ENCODE assay signal across 17 mouse cellular contexts in genomic region chr11:106638551-106639355, GRCm38 (mm10). TPM values are rescaled to one million over a fixed set of nuclear protein-coding genes. Genes with fewer than 3 reads are reported as not detected.
DNase-seq lines count a peak whose midpoint lies in the region; ATAC-seq lines count a peak whose summit lies in the region.
"Had no signal": no experiment of that assay in that cellular context is flagged by ENCODE, and none has a peak within 500 bp of the region (broad histone marks: within the 10 kb centered on the region; RNA-seq: fewer than 3 reads in every experiment).

No protein-coding gene starts in this region.

- H3K36me3 ChIP-seq in forebrain, embryonic 13.5 days (ENCODE audit: poor library complexity, severe bottlenecking): no peaks in the 10 kb centered on the region
- H3K36me3 ChIP-seq in forebrain, embryonic 11.5 days (ENCODE audit: control insufficient read depth, insufficient read depth, low read length): no peaks in the 10 kb centered on the region
- H3K36me3 ChIP-seq in lung, embryonic 15.5 days: no peaks in the 10 kb centered on the region
- no peaks in the 10 kb centered on the region for H3K36me3 ChIP-seq in forebrain, embryonic 15.5 days
- H3K36me3 ChIP-seq: G1E; limb, embryonic 15.5 days; neural tube, embryonic 13.5 days had no signal

- no peaks in the 10 kb centered on the region for H3K9me3 ChIP-seq in forebrain, embryonic 13.5 days (replicated peaks)
- H3K9me3 ChIP-seq in forebrain, embryonic 11.5 days (ENCODE audit: control insufficient read depth, low read length): no peaks in the 10 kb centered on the region
- H3K9me3 ChIP-seq in lung, embryonic 15.5 days: no peaks in the 10 kb centered on the region
- H3K9me3 ChIP-seq in forebrain, embryonic 15.5 days: no peaks in the 10 kb centered on the region
- H3K9me3 ChIP-seq: G1E; limb, embryonic 15.5 days; neural tube, embryonic 13.5 days had no signal

- peaks cover 31% of the 10 kb centered on the region for H3K4me1 ChIP-seq in forebrain, embryonic 13.5 days
- H3K4me1 ChIP-seq in forebrain, embryonic 11.5 days (replicated peaks; ENCODE audit: control insufficient read depth, insufficient read depth, low read length): peaks cover 10% of the 10 kb centered on the region; the same call in 1 of the 2 replicates
- peaks cover 42% of the 10 kb centered on the region for H3K4me1 ChIP-seq in lung, embryonic 15.5 days
- H3K4me1 ChIP-seq in forebrain, embryonic 15.5 days: peaks cover 23% of the 10 kb centered on the region

- no peak overlapping the region for H3K4me3 ChIP-seq in forebrain, embryonic 13.5 days
- no peak overlapping the region for H3K4me3 ChIP-seq in forebrain, embryonic 11.5 days (ENCODE audit: low read depth, low read length)
- H3K4me3 ChIP-seq in lung, embryonic 15.5 days: no peak overlapping the region
- no peak overlapping the region for H3K4me3 ChIP-seq in forebrain, embryonic 15.5 days
- H3K4me3 ChIP-seq: limb, embryonic 15.5 days; neural tube, embryonic 13.5 days had no signal

- H3K4me2 ChIP-seq in forebrain, embryonic 13.5 days: no peak overlapping the region
- H3K4me2 ChIP-seq in forebrain, embryonic 11.5 days (ENCODE audit: low read depth, low read length, severe bottlenecking): no peak overlapping the region
- no peak overlapping the region for H3K4me2 ChIP-seq in lung, embryonic 15.5 days
- H3K4me2 ChIP-seq in forebrain, embryonic 15.5 days (replicated peaks): no peak overlapping the region
- H3K4me2 ChIP-seq: limb, embryonic 15.5 days; neural tube, embryonic 13.5 days had no signal

- H3K9ac ChIP-seq in forebrain, embryonic 13.5 days: no peak overlapping the region
- H3K9ac ChIP-seq in forebrain, embryonic 11.5 days (ENCODE audit: low read length): no peak overlapping the region
- H3K9ac ChIP-seq in lung, embryonic 15.5 days: no peak overlapping the region
- H3K9ac ChIP-seq in forebrain, embryonic 15.5 days (replicated peaks): no peak overlapping the region
- H3K9ac ChIP-seq: limb, embryonic 15.5 days; neural tube, embryonic 13.5 days had no signal

- DNase-seq in forebrain, embryonic 11.5 days (ENCODE audit: low spot score): no peak
- DNase-seq in lung, postnatal 14 days: no peak
- no peak for DNase-seq in kidney, postnatal 14 days
- DNase-seq: adrenal gland, adult 8-10 months; cerebellum, adult 9-10 months; layer of hippocampus, adult 9-11 months; lung, adult 18-20 months; thymus, postnatal 14 days had no signal

- no peaks in the 10 kb centered on the region for H3K27me3 ChIP-seq in forebrain, embryonic 13.5 days
- no peaks in the 10 kb centered on the region for H3K27me3 ChIP-seq in forebrain, embryonic 11.5 days (ENCODE audit: control insufficient read depth, insufficient read depth, low read length)
- no peaks in the 10 kb centered on the region for H3K27me3 ChIP-seq in lung, embryonic 15.5 days
- no peaks in the 10 kb centered on the region for H3K27me3 ChIP-seq in forebrain, embryonic 15.5 days
- H3K27me3 ChIP-seq: limb, embryonic 15.5 days had no signal

- H3K27ac ChIP-seq in forebrain, embryonic 13.5 days: no peak overlapping the region
- H3K27ac ChIP-seq in forebrain, embryonic 11.5 days (ENCODE audit: low read depth, low read length): no peak overlapping the region
- peak overlapping the region; percentile 73 for H3K27ac ChIP-seq in lung, embryonic 15.5 days
- peak overlapping the region; percentile 59 for H3K27ac ChIP-seq in forebrain, embryonic 15.5 days (replicated peaks)
- H3K27ac ChIP-seq: kidney, postnatal 0 days; limb, embryonic 15.5 days; neural tube, embryonic 13.5 days had no signal

- 20% methylated on average over 9 of the region's 9 CpGs for WGBS in forebrain, embryonic 13.5 days
- 25% methylated on average over 9 of the region's 9 CpGs for WGBS in forebrain, embryonic 11.5 days
- WGBS in lung, embryonic 15.5 days: 34% methylated on average over 9 of the region's 9 CpGs
- WGBS in forebrain, embryonic 15.5 days: 24% methylated on average over 9 of the region's 9 CpGs

- peak; percentile 79 for ATAC-seq in forebrain, embryonic 13.5 days
- ATAC-seq in forebrain, embryonic 11.5 days (replicated peaks; ENCODE audit: low FRiP score): no peak
- no peak for ATAC-seq in lung, embryonic 15.5 days (ENCODE audit: borderline replicate concordance, extremely low read depth, low FRiP score, low TSS enrichment)
- ATAC-seq in forebrain, embryonic 15.5 days (replicated peaks): peak; percentile 54
- ATAC-seq in CD4-positive, CD25-positive, alpha-beta regulatory T cell, adult 4 months: no peak
- no peak for ATAC-seq in erythroid progenitor cell, adult 5-6 weeks (replicated peaks; ENCODE audit: low FRiP score, poor library complexity, severe bottlenecking)

RNA-seq across cellular contexts. Expression of gene Tex2, which starts 25.5 kb away (rescaled TPM):
- 9.6 and 10.7 TPM in 2 replicates for polyA plus RNA-seq in forebrain, embryonic 13.5 days (2015; fragmentation: Nextera tagmentation; extraction: Ambion mirVana)
- 8.3 and 8.8 TPM in 2 replicates for polyA plus RNA-seq in forebrain, embryonic 11.5 days (2014; fragmentation: Nextera tagmentation; extraction: Ambion mirVana)
- 9.7 and 9.8 TPM in 2 replicates for polyA plus RNA-seq in lung, embryonic 15.5 days (2015; fragmentation: Nextera tagmentation; extraction: Ambion mirVana)
- 14.0 and 15.2 TPM in 2 replicates for polyA plus RNA-seq in forebrain, embryonic 15.5 days (2015; fragmentation: Nextera tagmentation; extraction: Ambion mirVana)
- polyA plus RNA-seq in CD4-positive, CD25-positive, alpha-beta regulatory T cell, adult 4 months (2017; shearing (Covaris generic)): 10 to 100 TPM; 27.1 to 28.7 TPM
- total RNA-seq in erythroid progenitor cell, adult 5-6 weeks (2015; ENCODE audit: low replicate concordance): 18.9 and 32.1 TPM in 2 replicates
- 35.9 and 41.8 TPM in 2 replicates for total RNA-seq in erythroid progenitor cell, adult 5-6 weeks (2017; ENCODE audit: low replicate concordance)

Comparison
In these comparisons a context has a peak if more than half of its experiments do, and no peak if none do; other contexts are left out.
1. ATAC-seq: peak in forebrain, embryonic 13.5 days (single experiment) and forebrain, embryonic 15.5 days (single experiment); none in forebrain, embryonic 11.5 days (single experiment), lung, embryonic 15.5 days (single experiment), CD4-positive, CD25-positive, alpha-beta regulatory T cell, adult 4 months (single experiment) and erythroid progenitor cell, adult 5-6 weeks (single experiment).
2. H3K27ac ChIP-seq: peak in lung, embryonic 15.5 days (single experiment) and forebrain, embryonic 15.5 days (single experiment); none in forebrain, embryonic 13.5 days (single experiment) and forebrain, embryonic 11.5 days (single experiment).